Mouse (Mus musculus) C2C12 (cell line): ENCODE results near the gene Usp7. TPM values are rescaled to one million over a fixed set of nuclear protein-coding genes. Genes with fewer than 3 reads are reported as not detected.
A peak's percentile ranks its signal among the peaks of the same experiment; 100 is the strongest.

ENCODE experiments used
- H3K27me3 ChIP-seq: one replicate; pipeline ENCODE4 v1.6.1; 2011; ENCODE audit not compliant: control insufficient read depth, insufficient read depth, insufficient read length
- H3K36me3 ChIP-seq: one replicate; pipeline ENCODE4 v1.6.1; 2011; ENCODE audit not compliant: control insufficient read depth, insufficient read depth
- H3K4me3 ChIP-seq: one replicate; pipeline ENCODE4 v1.5.1; 2011; ENCODE audit warnings: mild to moderate bottlenecking, control low read depth; ENCODE audit not compliant: poor library complexity, insufficient read depth, severe bottlenecking
- H3K79me2 ChIP-seq: one replicate; pipeline ENCODE4 v1.6.1; 2011; ENCODE audit not compliant: control insufficient read depth, insufficient read depth
- H3K79me3 ChIP-seq: one replicate; pipeline ENCODE4 v1.6.1; 2011; ENCODE audit warnings: low read depth, control low read depth
- H3ac ChIP-seq: one replicate; pipeline ENCODE3; 2011; ENCODE audit warnings: low read depth; ENCODE audit not compliant: control insufficient read depth, insufficient read length
- CEBPB ChIP-seq: IDR thresholded peaks from one replicate; pipeline ENCODE4 v1.6.1; 2011; ENCODE audit warnings: low read depth, mild to moderate bottlenecking, control low read depth, moderate library complexity
- CTCF ChIP-seq: IDR thresholded peaks from one replicate; pipeline ENCODE4 v1.5.1; 2011; ENCODE audit not compliant: control insufficient read depth, insufficient read depth, insufficient read length
- FOSL1 ChIP-seq: IDR thresholded peaks from one replicate; pipeline ENCODE4 v1.8.0; 2011; ENCODE audit warnings: mild to moderate bottlenecking, low read length; ENCODE audit not compliant: poor library complexity, insufficient read depth, severe bottlenecking
- MAX ChIP-seq: IDR thresholded peaks from one replicate; pipeline ENCODE4 v1.6.1; 2011; ENCODE audit warnings: mild to moderate bottlenecking, control low read depth
- MYOD1 ChIP-seq: IDR thresholded peaks from one replicate; pipeline ENCODE4 v1.6.1; 2011; ENCODE audit warnings: low read depth; ENCODE audit not compliant: control insufficient read depth, insufficient read length
- MYOG ChIP-seq: IDR thresholded peaks from one replicate; pipeline ENCODE4 v1.6.1; 2011; ENCODE audit not compliant: control insufficient read depth, insufficient read length; ENCODE audit errors: extremely low read depth
- USF1 ChIP-seq: IDR thresholded peaks from one replicate; pipeline ENCODE4 v1.6.1; 2011; ENCODE audit warnings: low read depth, mild to moderate bottlenecking, control low read depth, moderate library complexity
- polyA plus RNA-seq: library from polyadenylated mRNA; unstranded; fragments of >200 nt; fragmentation: generic; extraction: Trizol; gene quantifications from one replicate; pipeline ENCODE4 v1.2.1, GENCODE M21; 2012; ENCODE audit warnings: missing spikeins

Usp7 gene
- polyA plus RNA-seq, 1 experiment = 28.2 TPM

GRCm38 (mm10) chr16:8822586-8822985 lies 30.5 kb upstream of the Usp7 start:
- no peaks in the 10 kb centered on the region for H3K27me3 ChIP-seq
- no peaks in the 10 kb centered on the region for H3K79me2 ChIP-seq
- H3K79me3 ChIP-seq = no peaks in the 10 kb centered on the region
- no peak overlapping the region for H3K4me3 ChIP-seq
- no peaks in the 10 kb centered on the region for H3K36me3 ChIP-seq
- no peak overlapping the region for H3ac ChIP-seq
- TF ChIP-seq MYOG (no peak), USF1 (no peak), CEBPB (peak; percentile 58)

GRCm38 (mm10) chr16:8821429-8821828 lies 29.3 kb upstream of the Usp7 start:
- Histone ChIP-seq H3K79me2 (no peaks in the 10 kb centered on the region), H3K79me3 (no peaks in the 10 kb centered on the region), H3K36me3 (no peaks in the 10 kb centered on the region), H3ac (no peak overlapping the region), H3K27me3 (no peaks in the 10 kb centered on the region), H3K4me3 (no peak overlapping the region)
- TF ChIP-seq CEBPB = no peak
- no peak for TF ChIP-seq CTCF

GRCm38 (mm10) chr16:8817872-8818271 lies 25.8 kb upstream of the Usp7 start:
- no peaks in the 10 kb centered on the region for H3K79me3 ChIP-seq
- no peak overlapping the region for H3ac ChIP-seq
- H3K79me2 ChIP-seq = no peaks in the 10 kb centered on the region
- H3K4me3 ChIP-seq = no peak overlapping the region
- no peaks in the 10 kb centered on the region for H3K36me3 ChIP-seq
- H3K27me3 ChIP-seq = no peaks in the 10 kb centered on the region
- TF ChIP-seq MYOG = no peak

- Histone ChIP-seq H3K27me3 (no peaks in the 10 kb centered on the region), H3ac (peak overlapping the region; percentile 35), H3K79me3 (no peaks in the 10 kb centered on the region), H3K79me2 (no peaks in the 10 kb centered on the region), H3K4me3 (no peak overlapping the region), H3K36me3 (no peaks in the 10 kb centered on the region)
- peak; percentile 100 for TF ChIP-seq FOSL1
- no peak for TF ChIP-seq CTCF
- no peak for TF ChIP-seq CEBPB
- TF ChIP-seq MYOG = no peak
- TF ChIP-seq MAX = peak; percentile 92
- TF ChIP-seq MYOD1 = peak; percentile 75
- peak; percentile 100 for TF ChIP-seq USF1
Measured at GRCm38 (mm10) chr16:8810399-8811127, 18.5 kb upstream of the Usp7 start.

- TF ChIP-seq MYOG = no peak
- TF ChIP-seq CTCF = peak; percentile 38
- TF ChIP-seq CEBPB = no peak
- no peak for TF ChIP-seq USF1
- no peak overlapping the region for H3ac ChIP-seq
- no peaks in the 10 kb centered on the region for H3K79me2 ChIP-seq
- H3K27me3 ChIP-seq = no peaks in the 10 kb centered on the region
- no peaks in the 10 kb centered on the region for H3K79me3 ChIP-seq
- H3K36me3 ChIP-seq = no peaks in the 10 kb centered on the region
- no peak overlapping the region for H3K4me3 ChIP-seq
Measured at GRCm38 (mm10) chr16:8806703-8807102, 14.6 kb upstream of the Usp7 start.

- Histone ChIP-seq H3K27me3 (no peaks in the 10 kb centered on the region), H3K79me2 (no peaks in the 10 kb centered on the region), H3ac (no peak overlapping the region), H3K36me3 (no peaks in the 10 kb centered on the region), H3K4me3 (no peak overlapping the region), H3K79me3 (no peaks in the 10 kb centered on the region)
- TF ChIP-seq USF1 = no peak
- no peak for TF ChIP-seq MYOD1
- no peak for TF ChIP-seq MAX
- TF ChIP-seq MYOG = no peak
- no peak for TF ChIP-seq CTCF
- no peak for TF ChIP-seq FOSL1
- TF ChIP-seq CEBPB = no peak
Measured at GRCm38 (mm10) chr16:8795906-8796305, 3.8 kb upstream of the Usp7 start.
